Mouse (Mus musculus) thymus, postnatal 14 days (tissue): ENCODE measurements around the gene Nucb1.
A peak's percentile ranks its signal among the peaks of the same experiment; 100 is the strongest.
"Not testable (repeated sequence)": the region's sequence is repeated elsewhere in the genome, so short reads cannot be mapped to it uniquely, and the experiment has no call there.

Experiments
- DNase-seq: peaks from one replicate; pipeline ENCODE4 v3.0.0; 2021

The Nucb1 gene

DNA sequence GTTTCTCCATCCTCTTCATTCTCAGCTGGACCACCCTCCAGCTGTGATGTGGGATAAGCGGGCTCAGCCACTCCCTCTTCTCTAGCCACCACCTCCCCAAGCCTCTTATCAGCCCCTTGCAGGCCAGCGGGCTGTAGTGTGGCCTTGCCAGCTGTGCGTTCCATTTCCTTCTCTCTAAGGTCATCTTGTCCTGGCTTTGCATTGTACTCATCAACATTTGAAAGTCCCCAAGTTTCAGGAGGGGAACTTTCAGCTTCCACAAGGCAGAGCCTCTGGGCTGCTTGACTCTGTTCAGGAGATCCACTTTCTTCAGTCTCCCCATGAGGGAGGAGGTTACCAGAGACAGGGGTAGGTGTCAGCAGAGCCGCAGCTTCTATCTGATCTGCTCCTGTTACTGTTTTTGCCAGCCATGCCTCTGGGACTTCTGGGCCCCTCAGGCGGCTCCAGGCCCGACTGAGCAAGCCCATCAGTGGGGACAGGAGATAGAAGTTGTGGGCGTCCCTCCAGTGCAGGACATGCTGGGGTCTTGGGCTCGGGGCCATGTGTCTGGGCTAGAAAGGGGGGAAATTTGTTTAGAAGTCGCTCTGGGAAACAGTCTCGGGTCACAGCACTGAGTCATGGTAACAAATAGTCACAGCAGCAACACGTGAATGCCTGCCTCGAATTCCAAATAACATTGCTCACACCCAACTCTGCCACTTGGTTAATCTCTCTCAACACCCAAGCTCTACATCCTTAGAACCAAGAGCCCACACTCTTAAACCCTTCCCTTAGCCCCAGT is 14.8 kb upstream of the Nucb1 start:
- no peak for DNase-seq

DNA sequence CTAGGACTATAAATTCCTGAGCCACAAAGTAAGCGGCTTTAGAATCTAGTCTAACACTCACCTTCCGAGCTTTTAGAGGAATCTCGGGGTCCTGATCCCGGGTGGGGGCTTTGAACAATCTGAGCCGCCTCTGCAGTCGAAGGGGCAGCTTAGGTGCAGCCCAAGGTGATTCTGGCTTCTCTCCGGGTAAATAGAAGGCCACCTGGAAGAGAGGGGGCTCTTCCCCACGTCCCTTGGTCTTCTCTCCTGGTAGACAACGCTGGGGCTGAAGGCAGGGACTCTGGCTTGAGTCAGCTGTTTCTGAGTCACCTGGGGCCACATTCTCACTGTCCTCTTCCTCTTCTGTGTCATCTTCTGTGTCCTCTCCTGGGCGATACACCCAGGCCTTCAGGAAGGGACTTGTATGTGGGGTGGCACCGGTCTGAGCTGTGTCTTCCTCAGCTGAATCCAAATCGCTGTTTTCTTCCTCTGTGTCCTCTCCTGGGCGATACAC is 13.5 kb upstream of the Nucb1 start:
- DNase-seq = no peak

DNA sequence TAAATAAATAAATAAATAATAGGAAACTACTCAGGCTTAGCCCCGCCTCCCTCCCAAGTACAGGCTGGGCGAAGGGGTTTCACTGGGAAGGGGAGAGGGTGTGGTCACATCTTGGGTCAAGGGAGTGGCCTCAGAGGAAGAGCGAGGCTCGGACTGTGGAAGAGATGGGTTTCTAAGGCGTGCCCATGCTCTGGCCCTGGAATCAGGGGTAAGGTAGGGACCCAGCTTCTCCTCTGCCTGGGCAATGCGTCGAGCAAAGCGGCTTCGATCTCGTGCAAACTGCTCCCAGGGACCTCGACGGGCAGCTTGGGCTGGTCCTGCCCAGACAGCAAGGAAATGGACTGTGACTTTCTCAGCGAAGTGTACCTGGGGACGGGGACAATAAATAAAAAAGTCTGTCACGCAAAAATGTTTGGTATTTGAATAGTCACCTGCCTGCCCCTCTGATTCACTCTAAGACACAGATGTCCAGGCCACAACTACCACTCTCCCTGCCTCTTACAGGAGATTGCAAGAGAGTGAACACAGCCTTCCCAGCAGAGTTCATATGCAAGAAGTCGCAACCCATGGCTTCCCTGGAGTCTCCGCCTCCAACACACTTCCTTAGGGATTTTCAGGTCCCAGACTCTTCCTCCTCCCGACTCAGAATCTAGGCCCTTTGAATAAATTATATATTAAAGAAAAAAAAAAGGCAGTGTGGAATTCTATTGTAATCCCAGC is 12.9 kb upstream of the Nucb1 start:
- DNase-seq = no peak

GRCm38 (mm10) chr7:45522194-45522752 is 12.1 kb upstream of the Nucb1 start:
- no peak for DNase-seq

GRCm38 (mm10) chr7:45521728-45522184 is 11.6 kb upstream of the Nucb1 start:
- DNase-seq = peak; percentile 96

- no peak for DNase-seq
These were observed 10.4 kb upstream of the Nucb1 start for GRCm38 (mm10) chr7:45520605-45521004.

GRCm38 (mm10) chr7:45519345-45520120 is 9.3 kb upstream of the Nucb1 start:
- peak; percentile 73 for DNase-seq

DNA sequence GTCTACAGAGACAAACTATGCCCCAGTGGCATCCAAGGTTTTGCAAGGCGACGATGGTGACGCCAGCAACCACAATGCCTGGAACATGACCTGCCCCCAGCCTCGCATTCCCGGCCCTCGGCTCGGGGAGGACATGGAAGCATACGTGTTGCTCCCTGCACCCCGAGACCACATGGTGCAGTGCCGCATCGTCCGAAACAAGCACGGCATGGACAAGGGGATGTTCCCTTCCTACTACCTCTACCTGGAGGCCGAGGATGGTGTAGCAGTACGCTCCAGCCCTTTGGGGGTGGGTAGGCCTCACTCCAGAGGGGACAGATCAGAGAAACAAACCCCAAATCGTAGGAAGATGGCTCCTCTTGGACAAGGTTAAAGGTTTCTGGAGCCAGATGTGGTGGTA is 8.4 kb upstream of the Nucb1 start:
- no peak for DNase-seq

GRCm38 (mm10) chr7:45516846-45517245 is 6.6 kb upstream of the Nucb1 start:
- not testable (repeated sequence) for DNase-seq

GRCm38 (mm10) chr7:45515436-45515835 is 5.2 kb upstream of the Nucb1 start:
- DNase-seq = no peak

DNA sequence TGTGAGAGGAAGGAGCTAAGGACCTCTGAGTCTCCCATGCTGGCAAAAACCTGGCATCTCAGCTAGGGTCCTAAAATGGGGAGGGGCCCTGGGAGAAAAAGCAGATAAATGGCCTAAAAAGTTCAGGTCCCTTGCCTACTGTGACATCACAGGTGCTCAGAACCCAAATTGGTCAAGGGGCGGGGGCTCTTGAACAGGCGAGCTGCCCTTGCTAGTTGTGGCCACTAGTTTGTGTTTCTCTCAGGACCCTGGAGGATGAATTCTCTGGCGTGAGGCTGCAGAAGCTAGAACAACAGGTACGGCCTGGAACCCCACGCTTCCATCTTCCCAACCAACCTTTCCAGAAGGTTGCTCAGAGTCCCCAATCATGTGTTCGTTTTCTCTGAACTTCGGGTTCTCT is 4.2 kb upstream of the Nucb1 start:
- no peak for DNase-seq

DNA sequence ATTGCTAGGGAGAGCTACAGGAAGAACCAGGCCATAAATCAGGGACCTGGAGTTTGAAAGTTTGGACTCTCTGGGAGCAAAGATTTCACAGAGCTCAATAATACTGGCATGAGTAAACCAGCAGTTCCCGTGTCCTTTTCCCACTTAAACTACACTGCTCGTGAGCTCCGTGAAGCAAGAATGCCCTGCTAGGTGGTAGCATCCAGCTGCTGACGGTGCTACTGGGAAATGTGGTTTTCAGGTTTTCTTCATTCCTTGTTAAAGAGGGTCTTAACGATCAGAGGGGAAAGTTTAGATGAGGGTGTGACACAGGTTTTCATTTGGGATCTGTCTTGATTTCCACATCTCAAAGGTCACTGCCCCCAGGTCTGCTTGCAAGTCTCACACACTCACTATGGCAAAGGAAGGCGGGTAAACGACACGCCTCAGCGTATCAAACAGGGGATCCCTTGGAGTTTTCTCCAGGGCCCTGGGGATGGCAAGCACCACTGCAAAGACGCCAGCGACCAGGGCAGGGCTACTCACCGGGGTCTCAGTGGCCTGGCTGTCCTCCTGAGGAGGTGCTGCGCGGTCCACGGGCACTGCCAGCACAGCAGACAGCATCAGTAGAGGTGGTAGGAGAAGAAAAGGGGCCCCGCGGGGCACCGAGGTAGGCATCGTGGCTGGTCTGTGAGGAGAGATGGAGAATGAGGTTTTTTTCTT is 874 bp downstream of the Nucb1 start:
- DNase-seq = peak; percentile 31

DNA sequence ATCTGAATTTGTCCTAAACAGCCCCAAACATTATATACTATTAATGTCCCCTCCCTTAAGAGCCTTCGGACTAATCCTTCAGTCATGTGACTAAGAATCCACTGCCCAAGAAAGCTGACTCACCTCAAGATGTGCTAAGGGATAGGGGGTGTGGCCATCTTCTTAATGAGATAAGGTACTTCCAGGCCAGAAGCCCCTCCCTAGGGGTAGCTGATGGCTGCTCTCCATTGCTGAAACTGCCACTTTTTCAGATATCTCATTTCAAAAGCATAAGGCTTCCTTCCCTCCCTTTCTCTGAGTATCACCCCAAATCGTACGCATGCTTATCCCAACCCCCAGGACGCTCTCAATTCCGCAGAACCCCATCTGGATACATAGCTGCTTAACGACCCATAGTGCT is 1.6 kb downstream of the Nucb1 start:
- DNase-seq = no peak

- no peak for DNase-seq
These were observed 2.6 kb downstream of the Nucb1 start for GRCm38 (mm10) chr7:45507583-45507982.

GRCm38 (mm10) chr7:45498427-45498826 is 11.8 kb downstream of the Nucb1 start:
- DNase-seq = no peak

- DNase-seq = no peak
These were observed 15.7 kb downstream of the Nucb1 start for GRCm38 (mm10) chr7:45494548-45494947.

DNA sequence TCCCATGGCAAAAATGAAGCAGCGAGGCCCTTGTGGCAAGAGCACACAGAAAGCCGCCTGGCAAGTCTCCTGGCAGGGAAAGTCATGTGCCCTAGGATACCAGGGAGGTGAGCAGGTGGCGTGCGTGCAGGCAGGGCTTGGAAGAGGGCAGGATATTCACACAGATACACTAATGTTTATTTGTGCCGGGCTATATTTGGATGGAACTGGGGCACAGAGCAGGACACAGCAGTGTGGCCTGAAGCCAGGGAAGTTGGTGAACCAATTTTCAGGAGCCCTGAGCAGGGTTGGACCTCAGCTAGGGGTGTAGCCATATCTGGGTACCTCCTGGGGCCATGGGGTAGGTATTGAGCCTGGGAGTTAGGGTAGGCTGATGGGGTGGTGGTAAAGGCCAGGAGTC is 17.3 kb downstream of the Nucb1 start:
- no peak for DNase-seq

DNA sequence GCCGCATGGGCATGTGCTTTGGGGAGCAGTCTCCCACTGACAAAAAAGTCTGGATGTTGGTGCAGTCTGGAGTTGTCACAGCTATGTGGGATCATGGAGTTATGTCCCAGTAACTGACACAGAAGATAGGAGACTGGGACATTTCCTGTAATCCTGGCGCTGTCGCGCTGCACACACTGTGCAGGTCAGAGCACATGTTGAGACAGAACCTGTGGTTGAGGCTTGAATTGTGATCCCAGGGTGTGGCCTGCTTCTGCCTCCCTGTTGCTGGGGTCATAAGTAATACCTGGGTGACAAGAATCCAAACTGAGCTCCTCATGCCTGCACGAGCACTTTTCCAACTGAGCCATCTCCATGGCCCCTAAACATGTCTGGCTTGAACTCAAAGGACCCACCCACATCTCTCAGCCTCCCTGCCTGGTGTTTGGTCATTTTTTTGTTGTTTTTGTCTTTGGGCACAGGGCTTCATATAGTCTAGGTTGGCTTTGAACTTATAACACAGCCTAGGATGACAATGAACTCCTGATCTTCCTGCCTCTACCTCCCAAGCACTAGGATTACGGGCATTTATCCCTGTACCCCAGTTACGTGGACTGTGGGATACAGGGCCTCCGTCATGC is 17.9 kb downstream of the Nucb1 start:
- DNase-seq = no peak

- DNase-seq = no peak
These were observed 18.9 kb downstream of the Nucb1 start for GRCm38 (mm10) chr7:45491264-45491663.

- DNase-seq = no peak
These were observed 19.4 kb downstream of the Nucb1 start for GRCm38 (mm10) chr7:45490822-45491221.

DNA sequence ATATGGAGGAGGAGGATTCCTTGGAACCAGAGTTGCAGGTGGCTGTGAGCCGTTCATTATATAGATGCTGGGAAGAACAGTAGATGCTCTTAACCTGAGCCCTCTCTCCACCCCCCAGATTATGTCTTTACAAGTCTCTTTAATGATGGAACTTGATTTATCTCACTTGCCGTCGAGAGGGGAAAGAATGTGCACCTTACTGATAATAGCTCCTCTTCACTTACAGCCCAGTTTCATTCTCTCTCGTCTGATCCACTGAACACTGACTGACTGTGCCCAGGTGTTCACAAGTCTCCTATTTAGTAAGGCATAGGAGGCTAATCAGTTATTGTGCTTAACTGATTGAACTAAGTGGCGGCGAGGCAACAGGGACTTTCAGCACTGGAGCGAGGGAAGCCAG is 20.6 kb downstream of the Nucb1 start:
- no peak for DNase-seq
